Mouse (Mus musculus): ENCODE results near the gene Atp8b3.

GRCm38 (mm10) chr10:80543873-80544272, 4.9 kb upstream of the Atp8b3 start:
- TF ChIP-seq CTCF (IDR thresholded peaks at IDR 0.05; ENCODE audit: low read depth, low read length): no peak
- no peak for TF ChIP-seq POLR2A (IDR thresholded peaks at IDR 0.05; ENCODE audit: extremely low read depth, insufficient read depth, low read length)

Data from liver, adult 2 months (tissue).